In the genomic region with DNA sequence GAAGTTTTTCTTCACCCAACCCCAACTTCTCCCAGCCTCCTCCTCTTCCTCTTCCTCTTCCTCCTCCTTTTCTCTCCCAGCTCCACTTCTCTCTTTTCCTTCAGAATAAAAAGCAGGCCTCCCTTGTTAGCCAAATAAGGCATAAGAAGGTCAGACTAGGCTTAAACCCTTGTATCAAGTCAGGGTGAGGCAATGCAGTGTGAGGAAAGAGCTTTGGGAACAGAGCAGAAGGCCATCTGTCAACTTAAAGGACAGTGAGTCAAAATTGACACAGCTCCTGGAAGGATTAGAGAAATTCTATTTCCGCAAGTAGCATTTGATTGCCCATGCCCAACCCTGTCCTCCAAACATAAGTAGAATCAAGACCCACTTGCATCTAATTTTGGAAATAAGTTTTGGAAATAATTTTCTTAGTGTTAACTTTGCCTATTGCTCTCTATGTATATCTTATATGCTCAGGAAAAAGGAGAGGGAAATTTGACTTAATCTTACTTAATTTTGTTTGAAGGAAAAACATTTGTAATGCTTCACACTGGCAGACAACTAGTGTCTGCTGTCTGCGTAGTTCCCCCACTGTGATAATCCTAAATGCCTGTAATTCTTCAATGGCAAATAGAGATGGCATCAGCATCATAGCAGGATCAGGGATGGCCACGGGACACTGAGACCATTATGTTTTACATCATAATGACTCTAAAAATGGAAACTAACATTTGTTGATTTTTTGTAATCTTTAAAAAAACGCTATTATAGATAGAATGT, we compare ENCODE assay signal across 16 mouse cellular contexts. TPM values are rescaled to one million over a fixed set of nuclear protein-coding genes. Genes with fewer than 3 reads are reported as not detected.
DNase-seq lines count a peak whose midpoint lies in the region; ATAC-seq and TF ChIP-seq lines count a peak whose summit lies in the region.
"Had no signal": no experiment of that assay in that cellular context is flagged by ENCODE, and none has a peak within 500 bp of the region (broad histone marks: within the 10 kb centered on the region; RNA-seq: fewer than 3 reads in every experiment).

No protein-coding gene starts in this region.

- no peak overlapping the region for H3K4me3 ChIP-seq in gastrocnemius, adult 2 months
- H3K4me3 ChIP-seq in midbrain, embryonic 11.5 days (ENCODE audit: low read depth, low read length): no peak overlapping the region
- no peak overlapping the region for H3K4me3 ChIP-seq in midbrain, embryonic 14.5 days (replicated peaks; ENCODE audit: low read depth, low read length)
- H3K4me3 ChIP-seq in forebrain, embryonic 15.5 days: no peak overlapping the region
- H3K4me3 ChIP-seq: forebrain, embryonic 10.5 days; hindbrain, embryonic 15.5 days; lung, embryonic 15.5 days; myocyte had no signal

- H3K4me2 ChIP-seq in midbrain, embryonic 11.5 days: no peak overlapping the region
- H3K4me2 ChIP-seq in midbrain, embryonic 14.5 days (ENCODE audit: low read length): no peak overlapping the region
- H3K4me2 ChIP-seq in forebrain, embryonic 15.5 days (replicated peaks): no peak overlapping the region
- H3K4me2 ChIP-seq: hindbrain, embryonic 15.5 days; lung, embryonic 15.5 days had no signal

- no peak for ATAC-seq in midbrain, embryonic 11.5 days (ENCODE audit: low FRiP score)
- no peak for ATAC-seq in midbrain, embryonic 14.5 days (ENCODE audit: low FRiP score, low TSS enrichment)
- no peak for ATAC-seq in forebrain, embryonic 15.5 days (replicated peaks)
- ATAC-seq: CD4-positive, CD25-positive, alpha-beta regulatory T cell, adult 4 months had no signal

- no peaks in the 10 kb centered on the region for H3K9me3 ChIP-seq in midbrain, embryonic 11.5 days (ENCODE audit: control insufficient read depth, low read length)
- 0 out of 2 replicates have a peak, but pooled peaks cover 4% of the 10 kb centered on the region for H3K9me3 ChIP-seq in midbrain, embryonic 14.5 days (ENCODE audit: control insufficient read depth, low read length)
- no peaks in the 10 kb centered on the region for H3K9me3 ChIP-seq in forebrain, embryonic 15.5 days
- H3K9me3 ChIP-seq: forebrain, embryonic 10.5 days; hindbrain, embryonic 15.5 days; lung, embryonic 15.5 days had no signal

- 30% methylated on average over 4 of the region's 4 CpGs for WGBS in midbrain, embryonic 11.5 days
- 31% methylated on average over 4 of the region's 4 CpGs for WGBS in midbrain, embryonic 14.5 days
- WGBS in forebrain, embryonic 15.5 days: 40% methylated on average over 4 of the region's 4 CpGs

- no peak for TF ChIP-seq CTCF in gastrocnemius, adult 2 months (IDR thresholded peaks at IDR 0.05)

- intact Hi-C loops in gastrocnemius, adult 2 months (cut with DNase I): no loop called here
- intact Hi-C loops in gastrocnemius, postnatal 36 days (cut with DNase I): no loop called here

- no peak overlapping the region for H3K9ac ChIP-seq in midbrain, embryonic 11.5 days (ENCODE audit: low read length)
- H3K9ac ChIP-seq in midbrain, embryonic 14.5 days (replicated peaks; ENCODE audit: low read length): no peak overlapping the region
- no peak overlapping the region for H3K9ac ChIP-seq in forebrain, embryonic 15.5 days (replicated peaks)
- H3K9ac ChIP-seq: hindbrain, embryonic 15.5 days; lung, embryonic 15.5 days had no signal

- no peaks in the 10 kb centered on the region for H3K27me3 ChIP-seq in midbrain, embryonic 11.5 days (ENCODE audit: control insufficient read depth, insufficient read depth, low read length)
- H3K27me3 ChIP-seq in midbrain, embryonic 14.5 days (ENCODE audit: control insufficient read depth, insufficient read depth, low read length): no peaks in the 10 kb centered on the region; the same call in 1 of the 2 replicates
- no peaks in the 10 kb centered on the region for H3K27me3 ChIP-seq in forebrain, embryonic 15.5 days
- H3K27me3 ChIP-seq: hindbrain, embryonic 15.5 days; lung, embryonic 15.5 days had no signal

- DNase-seq in gastrocnemius, adult 2 months: no peak
- DNase-seq in gastrocnemius, postnatal 36 days: no peak
- DNase-seq in midbrain, embryonic 11.5 days (ENCODE audit: low spot score, missing footprints): peak; percentile 84
- no peak for DNase-seq in midbrain, embryonic 14.5 days
- DNase-seq in cerebellum, adult 9-11 months: peak; percentile 68
- DNase-seq in retina, postnatal 1 day: peak; percentile 70
- DNase-seq in layer of hippocampus, postnatal 36 days: no peak
- DNase-seq: embryo, embryonic 11 days; gastrocnemius, postnatal 14 days; thymus, adult 18-20 months had no signal

- H3K36me3 ChIP-seq in midbrain, embryonic 11.5 days (ENCODE audit: control insufficient read depth, insufficient read depth, low read length): no peaks in the 10 kb centered on the region
- no peaks in the 10 kb centered on the region for H3K36me3 ChIP-seq in midbrain, embryonic 14.5 days (ENCODE audit: control insufficient read depth, insufficient read depth, low read length)
- H3K36me3 ChIP-seq in forebrain, embryonic 15.5 days: no peaks in the 10 kb centered on the region
- H3K36me3 ChIP-seq: lung, embryonic 15.5 days had no signal

- peaks cover 5% of the 10 kb centered on the region; the same call in 1 of the 2 replicates for H3K4me1 ChIP-seq in midbrain, embryonic 11.5 days (ENCODE audit: control insufficient read depth, insufficient read depth, low read length)
- 0 out of 2 replicates have a peak, but pooled peaks cover 6% of the 10 kb centered on the region for H3K4me1 ChIP-seq in midbrain, embryonic 14.5 days (ENCODE audit: control insufficient read depth, insufficient read depth, low read length)
- H3K4me1 ChIP-seq in forebrain, embryonic 15.5 days: no peaks in the 10 kb centered on the region; the same call in 1 of the 2 replicates

- H3K27ac ChIP-seq in gastrocnemius, adult 2 months: peak overlapping the region; percentile 12; the same call in 1 of the 2 replicates
- H3K27ac ChIP-seq in midbrain, embryonic 11.5 days (ENCODE audit: low read depth, low read length): no peak overlapping the region
- H3K27ac ChIP-seq in midbrain, embryonic 14.5 days (replicated peaks; ENCODE audit: low read depth, low read length): no peak overlapping the region
- no peak overlapping the region for H3K27ac ChIP-seq in forebrain, embryonic 15.5 days (replicated peaks)
- H3K27ac ChIP-seq: forebrain, embryonic 10.5 days; hindbrain, embryonic 15.5 days; lung, embryonic 15.5 days had no signal

RNA-seq across cellular contexts. Expression of a gene that starts 16.8 kb away (rescaled TPM):
- 10 to 100 TPM; 54.2 to 60.1 TPM for total RNA-seq in gastrocnemius, adult 2 months (2021)
- 10 to 100 TPM; 57.7 to 70.2 TPM for total RNA-seq in gastrocnemius, postnatal 36 days (2021)
- 13.5 TPM in 2 replicates for polyA plus RNA-seq in midbrain, embryonic 11.5 days (2014; fragmentation: Nextera tagmentation; extraction: Ambion mirVana)
- 51.5 and 58.7 TPM in 2 replicates for polyA plus RNA-seq in midbrain, embryonic 14.5 days (2014; fragmentation: Nextera tagmentation; extraction: Ambion mirVana)
- 10 to 100 TPM; 32.2 to 33.1 TPM for total RNA-seq in layer of hippocampus, postnatal 36 days (2021)
- 29.9 and 30.7 TPM in 2 replicates for polyA plus RNA-seq in forebrain, embryonic 15.5 days (2015; fragmentation: Nextera tagmentation; extraction: Ambion mirVana)

Comparison
In these comparisons a context has a peak if more than half of its experiments do, and no peak if none do; other contexts are left out.
1. DNase-seq: peak in midbrain, embryonic 11.5 days (single experiment), cerebellum, adult 9-11 months (single experiment) and retina, postnatal 1 day (single experiment); none in gastrocnemius, adult 2 months (single experiment), gastrocnemius, postnatal 36 days (0 of 2), midbrain, embryonic 14.5 days (single experiment) and layer of hippocampus, postnatal 36 days (0 of 2).